Mouse (Mus musculus) limb, embryonic 14.5 days (tissue): ENCODE data around the gene Baiap2l2. TPM values are rescaled to one million over a fixed set of nuclear protein-coding genes. Genes with fewer than 3 reads are reported as not detected.

Source experiments
- ATAC-seq: fragments of 200-750 bp; cut with Nextera tagmentation; 2 replicates; pipeline ENCODE4 v1.8.0; 2017; ENCODE audit warnings: low read depth, moderate number of reproducible peaks, moderate TSS enrichment; ENCODE audit not compliant: low FRiP score
- DNase-seq: peaks from one replicate; pipeline ENCODE4 v3.0.0-alpha.2; 2015; ENCODE audit warnings: low spot score
- H3K27ac ChIP-seq: fragments of 300-500 bp; sonication (generic); replicated peaks from 2 replicates; pipeline ENCODE4 v1.5.1; 2014; ENCODE audit warnings: low read depth, mild to moderate bottlenecking, low read length, moderate library complexity, mixed read lengths
- H3K27me3 ChIP-seq: fragments of 300-500 bp; sonication (generic); 2 replicates; pipeline ENCODE4 v1.6.1; 2014; ENCODE audit warnings: low read length, mixed read lengths; ENCODE audit not compliant: control insufficient read depth, insufficient read depth
- H3K36me3 ChIP-seq: fragments of 300-500 bp; sonication (generic); 2 replicates; pipeline ENCODE4 v1.6.1; 2014; ENCODE audit warnings: mild to moderate bottlenecking, low read length, moderate library complexity, mixed read lengths; ENCODE audit not compliant: control insufficient read depth, insufficient read depth
- H3K4me1 ChIP-seq: fragments of 300-500 bp; sonication (generic); 2 replicates; pipeline ENCODE4 v1.6.1; 2014; ENCODE audit warnings: antibody characterized with exemption, low read length, mixed read lengths; ENCODE audit not compliant: control insufficient read depth, insufficient read depth
- H3K4me2 ChIP-seq: fragments of 300-500 bp; sonication (generic); replicated peaks from 2 replicates; pipeline ENCODE4 v1.6.1; 2014; ENCODE audit warnings: low read depth, mild to moderate bottlenecking, low read length, moderate library complexity; ENCODE audit not compliant: severe bottlenecking
- H3K4me3 ChIP-seq: fragments of 300-500 bp; sonication (generic); replicated peaks from 2 replicates; pipeline ENCODE4 v1.5.1; 2014; ENCODE audit warnings: low read length
- H3K9ac ChIP-seq: fragments of 300-500 bp; sonication (generic); 2 replicates; pipeline ENCODE4 v1.6.1; 2014; ENCODE audit warnings: mild to moderate bottlenecking, low read depth, low read length, moderate library complexity; ENCODE audit not compliant: severe bottlenecking
- H3K9me3 ChIP-seq: fragments of 300-500 bp; sonication (generic); 2 replicates; pipeline ENCODE4 v1.6.1; 2016; ENCODE audit warnings: low read length; ENCODE audit not compliant: control insufficient read depth
- POLR2A ChIP-seq: fragments of 200-500 bp; IDR thresholded peaks from 2 replicates; pipeline ENCODE4 v1.8.0; 2012; ENCODE audit warnings: inconsistent platforms, mild to moderate bottlenecking, moderate library complexity, borderline replicate concordance; ENCODE audit not compliant: insufficient read depth, insufficient read length; ENCODE audit errors: extremely low read depth
- WGBS: fragments of 180-500 bp; shearing (Covaris S2); extraction: QIAGEN DNeasy Blood & Tissue Kit; methylation state at CpG from one replicate; pipeline ENCODE4 v1.1.7; 2014; 5-methylcytosine and 5-hydroxymethylcytosine counted together
- polyA plus RNA-seq, 2 experiments: library from polyadenylated mRNA; depleted of rRNA in 1 of 2; stranded (reverse) in 1 of 2; unstranded in 1 of 2; fragments of >200 nt; fragmentation: Nextera tagmentation in 1 of 2; extraction: Ambion mirVana in 1 of 2; gene quantifications; 2 replicates each; pipeline versions ENCODE4 v1.2.1 to v1.2.3; 2012 to 2014

Gene Baiap2l2
- polyA plus RNA-seq, 2 experiments = 8.5 to 11.7 TPM

GRCm38 (mm10) chr15:79263726-79264125, 21.6 kb downstream of the Baiap2l2 start:
- Histone ChIP-seq H3K27ac (no peak overlapping the region), H3K4me2 (no peak overlapping the region), H3K9ac (no peak overlapping the region), H3K36me3 (no peaks in the 10 kb centered on the region), H3K4me3 (no peak overlapping the region), H3K9me3 (no peaks in the 10 kb centered on the region), H3K4me1 (no peaks in the 10 kb centered on the region), H3K27me3 (peaks cover 15% of the 10 kb centered on the region; the same call in 1 of the 2 replicates)
- ATAC-seq = no peak
- TF ChIP-seq POLR2A = no peak
- DNase-seq = no peak
- 92% methylated on average over 6 of the region's 6 CpGs for WGBS

GRCm38 (mm10) chr15:79262786-79263309, 22.5 kb downstream of the Baiap2l2 start:
- Histone ChIP-seq H3K4me2 (0 out of 2 replicates have a peak overlapping the region, but pooled peaks have one; percentile 97), H3K36me3 (no peaks in the 10 kb centered on the region), H3K27me3 (peaks cover 15% of the 10 kb centered on the region; the same call in 1 of the 2 replicates), H3K4me1 (no peaks in the 10 kb centered on the region), H3K4me3 (no peak overlapping the region), H3K27ac (no peak overlapping the region), H3K9me3 (no peaks in the 10 kb centered on the region), H3K9ac (no peak overlapping the region)
- ATAC-seq (no peak), DNase-seq (no peak)
- 97% methylated on average over 3 of the region's 3 CpGs for WGBS
- TF ChIP-seq POLR2A = no peak

DNA sequence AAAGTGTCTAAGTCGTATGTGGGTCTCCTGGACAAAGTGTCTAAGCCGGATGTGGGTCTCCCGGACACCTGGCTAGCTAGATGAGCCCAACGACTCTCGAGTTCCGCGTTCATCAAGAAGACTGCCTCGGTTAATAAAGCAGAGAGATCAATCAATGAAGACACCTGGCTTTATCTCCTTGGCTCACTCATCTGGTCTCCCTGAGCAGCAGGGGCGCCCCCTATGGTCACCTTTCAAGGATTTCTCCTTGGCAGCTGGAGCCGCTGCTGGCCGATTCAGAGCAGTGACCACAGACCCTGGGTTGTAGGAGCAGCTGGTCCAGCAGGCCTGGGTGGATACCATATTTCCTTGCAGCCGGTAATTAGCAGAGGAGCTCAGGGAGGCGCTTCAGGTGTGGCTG, 23.0 kb downstream of the Baiap2l2 start:
- Histone ChIP-seq H3K27me3 (peaks cover 15% of the 10 kb centered on the region; the same call in 1 of the 2 replicates), H3K9me3 (no peaks in the 10 kb centered on the region), H3K4me3 (peak overlapping the region; percentile 58), H3K27ac (no peak overlapping the region), H3K4me1 (no peaks in the 10 kb centered on the region), H3K4me2 (peak overlapping the region; percentile 97), H3K36me3 (no peaks in the 10 kb centered on the region), H3K9ac (no peak overlapping the region)
- DNase-seq (peak; percentile 25), ATAC-seq (no peak)
- TF ChIP-seq POLR2A = no peak
- 23% methylated on average over 13 of the region's 13 CpGs for WGBS

- peak overlapping the region; percentile 58 for H3K4me3 ChIP-seq
- peak overlapping the region; percentile 55 for H3K9ac ChIP-seq
- DNase-seq (no peak), ATAC-seq (peak; percentile 54)
- no peaks in the 10 kb centered on the region for H3K9me3 ChIP-seq
- H3K36me3 ChIP-seq = no peaks in the 10 kb centered on the region
- H3K4me1 ChIP-seq = no peaks in the 10 kb centered on the region
- TF ChIP-seq POLR2A = no peak
- no peak overlapping the region for H3K27ac ChIP-seq
- WGBS = 0% methylated on average over 20 of the region's 28 CpGs
- H3K4me2 ChIP-seq = peak overlapping the region; percentile 97
- peaks cover 15% of the 10 kb centered on the region; the same call in 1 of the 2 replicates for H3K27me3 ChIP-seq
These were observed 23.6 kb downstream of the Baiap2l2 start for GRCm38 (mm10) chr15:79261757-79262156.

DNA sequence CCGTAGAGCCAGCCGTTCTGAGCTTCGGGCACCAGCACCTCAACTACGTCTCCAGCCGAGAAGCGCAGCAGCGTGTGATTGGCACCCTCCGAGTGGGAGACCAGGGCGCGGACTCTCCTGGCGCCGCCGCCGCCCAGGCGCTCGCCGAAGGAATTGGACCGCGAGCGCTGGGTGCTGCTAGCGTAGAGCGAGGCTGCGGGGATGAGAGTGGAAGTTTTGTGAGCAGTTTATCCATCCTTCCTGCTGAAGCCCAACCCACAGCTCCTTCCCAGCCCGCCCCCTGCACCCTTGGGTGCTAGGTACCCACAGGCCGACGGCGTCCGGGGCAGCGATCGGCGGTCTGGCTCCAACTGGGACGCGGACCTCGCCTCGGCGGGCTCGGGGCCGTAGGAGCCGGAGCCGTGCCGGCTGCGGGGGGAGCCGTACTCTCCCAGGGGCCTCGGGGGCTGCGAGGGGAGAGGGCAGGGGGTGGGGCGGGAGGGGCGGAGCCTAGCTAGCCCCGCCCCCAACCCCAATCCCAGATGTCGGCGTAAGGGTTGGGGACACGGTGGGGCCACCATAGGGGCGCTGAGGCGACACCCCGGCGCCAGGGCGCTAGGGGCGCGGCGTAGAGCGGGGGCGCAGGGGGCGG, 24.1 kb downstream of the Baiap2l2 start:
- Histone ChIP-seq H3K9me3 (no peaks in the 10 kb centered on the region), H3K36me3 (no peaks in the 10 kb centered on the region), H3K4me1 (no peaks in the 10 kb centered on the region), H3K4me3 (peak overlapping the region; percentile 58), H3K27me3 (peaks cover 15% of the 10 kb centered on the region; the same call in 1 of the 2 replicates), H3K9ac (peak overlapping the region; percentile 55), H3K27ac (no peak overlapping the region), H3K4me2 (peak overlapping the region; percentile 97)
- DNase-seq (peak; percentile 38), ATAC-seq (peak; percentile 76)
- WGBS = under 1% methylated on average over 27 of the region's 62 CpGs
- no peak for TF ChIP-seq POLR2A
